Mouse (Mus musculus): ENCODE results near the gene Hnrnpab. TPM values are rescaled to one million over a fixed set of nuclear protein-coding genes. Genes with fewer than 3 reads are reported as not detected.
A peak's percentile ranks its signal among the peaks of the same experiment; 100 is the strongest.

The Hnrnpab gene
- polyA plus RNA-seq, 1 experiment: 101 TPM

- 60% methylated on average over 11 of the region's 11 CpGs for WGBS
- Histone ChIP-seq H3K27me3 (ENCODE audit: control insufficient read depth, insufficient read depth, low read length) (no peaks in the 10 kb centered on the region), H3K27ac (ENCODE audit: insufficient read depth, low read length) (no peak overlapping the region), H3K4me3 (replicated peaks; ENCODE audit: insufficient read depth, low read depth, low read length) (peak overlapping the region; percentile 51), H3K4me1 (ENCODE audit: control insufficient read depth, insufficient read depth, low read length) (0 out of 2 replicates have a peak, but pooled peaks cover 3% of the 10 kb centered on the region)
- TF ChIP-seq CTCF (IDR thresholded peaks at IDR 0.05; ENCODE audit: borderline replicate concordance, insufficient read depth, low read depth, low read length) (no peak), POLR2A (IDR thresholded peaks at IDR 0.05; ENCODE audit: borderline replicate concordance, insufficient read depth, low read length) (no peak)
- DNase-seq: no peak
Measured at GRCm38 (mm10) chr11:51649111-51649888, 42.7 kb upstream of the Hnrnpab start.

GRCm38 (mm10) chr11:51648566-51648965 is 41.9 kb upstream of the Hnrnpab start:
- no peak overlapping the region for H3K27ac ChIP-seq (ENCODE audit: insufficient read depth, low read length)
- TF ChIP-seq CTCF (IDR thresholded peaks at IDR 0.05; ENCODE audit: borderline replicate concordance, insufficient read depth, low read depth, low read length) (no peak), POLR2A (IDR thresholded peaks at IDR 0.05; ENCODE audit: borderline replicate concordance, insufficient read depth, low read length) (no peak)
- WGBS: 28% methylated on average over 3 of the region's 3 CpGs
- DNase-seq: no peak
- H3K27me3 ChIP-seq (ENCODE audit: control insufficient read depth, insufficient read depth, low read length): no peaks in the 10 kb centered on the region
- H3K4me1 ChIP-seq (ENCODE audit: control insufficient read depth, insufficient read depth, low read length): 0 out of 2 replicates have a peak, but pooled peaks cover 3% of the 10 kb centered on the region
- no peak overlapping the region for H3K4me3 ChIP-seq (replicated peaks; ENCODE audit: insufficient read depth, low read depth, low read length)

- H3K4me1 ChIP-seq (ENCODE audit: control insufficient read depth, insufficient read depth, low read length): 0 out of 2 replicates have a peak, but pooled peaks cover 3% of the 10 kb centered on the region
- WGBS: 65% methylated on average over 15 of the region's 15 CpGs
- H3K27ac ChIP-seq (ENCODE audit: insufficient read depth, low read length): no peak overlapping the region
- no peaks in the 10 kb centered on the region for H3K27me3 ChIP-seq (ENCODE audit: control insufficient read depth, insufficient read depth, low read length)
- H3K4me3 ChIP-seq (replicated peaks; ENCODE audit: insufficient read depth, low read depth, low read length): no peak overlapping the region
- TF ChIP-seq POLR2A (IDR thresholded peaks at IDR 0.05; ENCODE audit: borderline replicate concordance, insufficient read depth, low read length): no peak
- TF ChIP-seq CTCF (IDR thresholded peaks at IDR 0.05; ENCODE audit: borderline replicate concordance, insufficient read depth, low read depth, low read length): no peak
- no peak for DNase-seq
Measured at GRCm38 (mm10) chr11:51646751-51647667, 40.4 kb upstream of the Hnrnpab start.

GRCm38 (mm10) chr11:51646245-51646644 is 39.6 kb upstream of the Hnrnpab start:
- WGBS: 64% methylated on average over 7 of the region's 7 CpGs
- 0 out of 2 replicates have a peak, but pooled peaks cover 3% of the 10 kb centered on the region for H3K4me1 ChIP-seq (ENCODE audit: control insufficient read depth, insufficient read depth, low read length)
- no peak overlapping the region for H3K27ac ChIP-seq (ENCODE audit: insufficient read depth, low read length)
- no peak for DNase-seq
- TF ChIP-seq CTCF (IDR thresholded peaks at IDR 0.05; ENCODE audit: borderline replicate concordance, insufficient read depth, low read depth, low read length) (no peak), POLR2A (IDR thresholded peaks at IDR 0.05; ENCODE audit: borderline replicate concordance, insufficient read depth, low read length) (no peak)
- H3K27me3 ChIP-seq (ENCODE audit: control insufficient read depth, insufficient read depth, low read length): no peaks in the 10 kb centered on the region
- H3K4me3 ChIP-seq (replicated peaks; ENCODE audit: insufficient read depth, low read depth, low read length): no peak overlapping the region

- 44% methylated on average over 13 of the region's 13 CpGs for WGBS
- H3K4me3 ChIP-seq (replicated peaks; ENCODE audit: insufficient read depth, low read depth, low read length): no peak overlapping the region
- H3K4me1 ChIP-seq (ENCODE audit: control insufficient read depth, insufficient read depth, low read length): 0 out of 2 replicates have a peak, but pooled peaks cover 3% of the 10 kb centered on the region
- TF ChIP-seq CTCF (IDR thresholded peaks at IDR 0.05; ENCODE audit: borderline replicate concordance, insufficient read depth, low read depth, low read length) (no peak), POLR2A (IDR thresholded peaks at IDR 0.05; ENCODE audit: borderline replicate concordance, insufficient read depth, low read length) (no peak)
- no peaks in the 10 kb centered on the region for H3K27me3 ChIP-seq (ENCODE audit: control insufficient read depth, insufficient read depth, low read length)
- DNase-seq: no peak
- no peak overlapping the region for H3K27ac ChIP-seq (ENCODE audit: insufficient read depth, low read length)
Measured at GRCm38 (mm10) chr11:51645293-51645692, 38.6 kb upstream of the Hnrnpab start.

- Histone ChIP-seq H3K27me3 (ENCODE audit: control insufficient read depth, insufficient read depth, low read length) (no peaks in the 10 kb centered on the region), H3K4me3 (replicated peaks; ENCODE audit: insufficient read depth, low read depth, low read length) (peak overlapping the region; percentile 42), H3K4me1 (ENCODE audit: control insufficient read depth, insufficient read depth, low read length) (no peaks in the 10 kb centered on the region), H3K27ac (ENCODE audit: insufficient read depth, low read length) (no peak overlapping the region)
- no peak for DNase-seq
- WGBS: 46% methylated on average over 16 of the region's 16 CpGs
- TF ChIP-seq POLR2A (IDR thresholded peaks at IDR 0.05; ENCODE audit: borderline replicate concordance, insufficient read depth, low read length) (no peak), CTCF (IDR thresholded peaks at IDR 0.05; ENCODE audit: borderline replicate concordance, insufficient read depth, low read depth, low read length) (no peak)
Measured at GRCm38 (mm10) chr11:51644217-51644616, 37.6 kb upstream of the Hnrnpab start.

- Histone ChIP-seq H3K27me3 (ENCODE audit: control insufficient read depth, insufficient read depth, low read length) (no peaks in the 10 kb centered on the region), H3K27ac (ENCODE audit: insufficient read depth, low read length) (no peak overlapping the region), H3K4me3 (replicated peaks; ENCODE audit: insufficient read depth, low read depth, low read length) (peak overlapping the region; percentile 42), H3K4me1 (ENCODE audit: control insufficient read depth, insufficient read depth, low read length) (no peaks in the 10 kb centered on the region)
- DNase-seq: peak; percentile 55 to 62
- TF ChIP-seq POLR2A (IDR thresholded peaks at IDR 0.05; ENCODE audit: borderline replicate concordance, insufficient read depth, low read length): no peak
- no peak for TF ChIP-seq CTCF (IDR thresholded peaks at IDR 0.05; ENCODE audit: borderline replicate concordance, insufficient read depth, low read depth, low read length)
- WGBS: 3% methylated on average over 15 of the region's 15 CpGs
Measured at GRCm38 (mm10) chr11:51643761-51644160, 37.1 kb upstream of the Hnrnpab start.

Data from cerebellum, adult 2 months (tissue).